Mouse (Mus musculus) bone marrow macrophage, adult 2 months (primary cell): ENCODE results near the gene Cped1.

Source experiments
- CTCF ChIP-seq: IDR thresholded peaks from 2 replicates; pipeline ENCODE4 v1.5.1; 2012; ENCODE audit warnings: low read depth, mild to moderate bottlenecking, low read length, moderate library complexity
- POLR2A ChIP-seq: IDR thresholded peaks from 2 replicates; pipeline ENCODE4 v1.6.1; 2012; ENCODE audit warnings: mild to moderate bottlenecking, low read depth, low read length, borderline replicate concordance

DNA sequence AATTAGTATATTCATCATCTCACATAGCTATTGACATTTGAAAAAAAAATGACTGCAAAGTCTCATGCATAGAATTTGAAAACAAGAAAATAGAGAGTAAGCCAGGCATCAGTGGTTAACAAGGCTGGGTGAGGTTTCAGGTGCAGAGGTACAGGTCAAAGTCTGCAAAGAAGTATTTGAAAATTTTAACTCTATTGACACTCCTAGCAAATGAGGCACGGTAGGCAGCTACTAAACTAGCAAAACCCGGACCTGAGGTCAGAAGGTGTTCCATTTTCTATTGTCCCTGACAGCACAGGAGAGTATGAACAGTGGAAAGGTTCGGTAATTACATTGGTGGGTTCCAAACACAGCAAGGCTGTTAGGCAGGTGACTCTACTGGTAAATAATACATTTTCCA, 212.9 kb downstream of the Cped1 start:
- TF ChIP-seq CTCF (no peak), POLR2A (no peak)
